Mouse (Mus musculus) thymus, adult 2 months (tissue): ENCODE measurements around the gene Swap70. TPM values are rescaled to one million over a fixed set of nuclear protein-coding genes. Genes with fewer than 3 reads are reported as not detected.

Source experiments
- DNase-seq: peaks from one replicate; pipeline ENCODE4 v3.0.0; 2021
- H3K27ac ChIP-seq: fragments of 200-500 bp; 2 replicates; pipeline ENCODE4 v1.5.1; 2012; ENCODE audit warnings: low read length, control low read depth; ENCODE audit not compliant: control insufficient read depth, insufficient read depth
- H3K27me3 ChIP-seq: fragments of 200-500 bp; 2 replicates; pipeline ENCODE4 v1.6.1; 2012; ENCODE audit warnings: mild to moderate bottlenecking, low read length, moderate library complexity, mixed read lengths; ENCODE audit not compliant: control insufficient read depth, insufficient read depth
- H3K36me3 ChIP-seq: fragments of 200-500 bp; 2 replicates; pipeline ENCODE4 v1.6.1; 2012; ENCODE audit warnings: mild to moderate bottlenecking, low read length, moderate library complexity; ENCODE audit not compliant: control insufficient read depth, insufficient read depth
- H3K4me1 ChIP-seq: fragments of 200-500 bp; replicated peaks from 2 replicates; pipeline ENCODE4 v1.6.1; 2012; ENCODE audit warnings: low read length; ENCODE audit not compliant: control insufficient read depth, insufficient read depth
- H3K4me3 ChIP-seq: fragments of 200-500 bp; 2 replicates; pipeline ENCODE4 v1.5.1; 2012; ENCODE audit warnings: mild to moderate bottlenecking, low read length, control low read depth, moderate library complexity; ENCODE audit not compliant: control insufficient read depth, insufficient read depth
- CTCF ChIP-seq: fragments of 200-500 bp; IDR thresholded peaks from 2 replicates; pipeline ENCODE4 v1.5.1; 2012; ENCODE audit warnings: mild to moderate bottlenecking, control low read depth, low read length, moderate library complexity, borderline replicate concordance; ENCODE audit not compliant: control insufficient read depth, poor library complexity, insufficient read depth; ENCODE audit errors: extremely low read depth
- POLR2A ChIP-seq: fragments of 200-500 bp; IDR thresholded peaks from 2 replicates; pipeline ENCODE4 v1.6.1; 2012; ENCODE audit warnings: mild to moderate bottlenecking, low read length, control low read depth, moderate library complexity; ENCODE audit not compliant: control insufficient read depth, poor library complexity, insufficient read depth; ENCODE audit errors: extremely low read depth
- WGBS: fragments of 180-500 bp; shearing (Covaris S2); methylation state at CpG from one replicate; pipeline ENCODE4 v1.1.7; 2018; 5-methylcytosine and 5-hydroxymethylcytosine counted together
- polyA plus RNA-seq: library from polyadenylated mRNA; depleted of rRNA; stranded (reverse); fragments of >200 nt; gene quantifications from 2 replicates; pipeline ENCODE4 v1.2.3, GENCODE M21; 2012

The Swap70 gene
- polyA plus RNA-seq, 1 experiment, result 18.3 TPM

GRCm38 (mm10) chr7:110285849-110286151, 64.3 kb downstream of the Swap70 start:
- Histone ChIP-seq H3K27me3 (no peaks in the 10 kb centered on the region), H3K4me3 (no peak overlapping the region), H3K4me1 (no peaks in the 10 kb centered on the region), H3K27ac (no peak overlapping the region), H3K36me3 (no peaks in the 10 kb centered on the region)
- no peak for DNase-seq
- no peak for TF ChIP-seq CTCF
- no peak for TF ChIP-seq POLR2A
- WGBS, result 84% methylated on average over 3 of the region's 3 CpGs

GRCm38 (mm10) chr7:110286198-110286732, 64.8 kb downstream of the Swap70 start:
- H3K4me1 ChIP-seq, result no peaks in the 10 kb centered on the region

GRCm38 (mm10) chr7:110286838-110287475, 65.4 kb downstream of the Swap70 start:
- WGBS, result 18% methylated on average over 12 of the region's 12 CpGs
- Histone ChIP-seq H3K4me1 (no peaks in the 10 kb centered on the region), H3K27ac (no peak overlapping the region), H3K27me3 (no peaks in the 10 kb centered on the region), H3K36me3 (no peaks in the 10 kb centered on the region), H3K4me3 (no peak overlapping the region)
- DNase-seq, result peak; percentile 77
- TF ChIP-seq POLR2A (no peak), CTCF (peak; percentile 90)

More at GRCm38 (mm10) chr7:110286198-110286732, 64.8 kb downstream of the Swap70 start:
- Histone ChIP-seq H3K27ac (peak overlapping the region; percentile 16; the same call in 1 of the 2 replicates), H3K27me3 (no peaks in the 10 kb centered on the region), H3K36me3 (no peaks in the 10 kb centered on the region), H3K4me3 (no peak overlapping the region)
- 65% methylated on average over 8 of the region's 8 CpGs for WGBS
- no peak for DNase-seq
- no peak for TF ChIP-seq CTCF
- TF ChIP-seq POLR2A, result no peak

- Histone ChIP-seq H3K27ac (peak overlapping the region; percentile 8; the same call in 1 of the 2 replicates), H3K4me1 (no peaks in the 10 kb centered on the region), H3K27me3 (no peaks in the 10 kb centered on the region), H3K36me3 (no peaks in the 10 kb centered on the region), H3K4me3 (no peak overlapping the region)
- WGBS, result 86% methylated on average over 8 of the region's 8 CpGs
- no peak for TF ChIP-seq POLR2A
- TF ChIP-seq CTCF, result no peak
- no peak for DNase-seq
Observed at GRCm38 (mm10) chr7:110287476-110288071, 66.1 kb downstream of the Swap70 start.

- no peak for DNase-seq
- H3K27me3 ChIP-seq, result no peaks in the 10 kb centered on the region
- TF ChIP-seq CTCF, result no peak
- TF ChIP-seq POLR2A, result no peak
- H3K4me1 ChIP-seq, result no peaks in the 10 kb centered on the region
- WGBS, result 97% methylated on average over 4 of the region's 4 CpGs
- H3K4me3 ChIP-seq, result no peak overlapping the region
- peak overlapping the region; percentile 8; the same call in 1 of the 2 replicates for H3K27ac ChIP-seq
- no peaks in the 10 kb centered on the region for H3K36me3 ChIP-seq
Observed at GRCm38 (mm10) chr7:110288191-110288604, 66.7 kb downstream of the Swap70 start.

- WGBS, result 92% methylated on average over 6 of the region's 6 CpGs
- H3K36me3 ChIP-seq, result no peaks in the 10 kb centered on the region
- no peaks in the 10 kb centered on the region for H3K4me1 ChIP-seq
- DNase-seq, result no peak
- no peak overlapping the region for H3K4me3 ChIP-seq
- TF ChIP-seq POLR2A (no peak), CTCF (no peak)
- H3K27me3 ChIP-seq, result no peaks in the 10 kb centered on the region
- no peak overlapping the region for H3K27ac ChIP-seq
Observed at GRCm38 (mm10) chr7:110288731-110289191, 67.2 kb downstream of the Swap70 start.
